Comparison of ENCODE assay signal across 8 mouse cellular contexts in genomic region chr2:174075673-174076432, GRCm38 (mm10). TPM values are rescaled to one million over a fixed set of nuclear protein-coding genes. Genes with fewer than 3 reads are reported as not detected.
DNase-seq lines count a peak whose midpoint lies in the region; ATAC-seq lines count a peak whose summit lies in the region.

TSS of gene Stx16 (plus strand) at chr2:174076308.

- DNase-seq in adrenal gland, adult 18-20 months (ENCODE audit: low spot score in 2 of 2) = peak; percentile 96 to 97
- DNase-seq in embryo, embryonic 11 days = peak; percentile 95
- DNase-seq in gastrocnemius, postnatal 25 days = peak; percentile 92
- peak; percentile 99 for DNase-seq in intestine, embryonic 14.5 days (ENCODE audit: low spot score)
- peak; percentile 89 to 90 for DNase-seq in left cerebral cortex, postnatal 14 days (ENCODE audit: low spot score in 2 of 2)
- peak; percentile 93 for DNase-seq in mesoderm, embryonic 11.5 days (ENCODE audit: low read depth, low spot score)
- peak; percentile 77 to 80 for DNase-seq in right cerebral cortex, postnatal 36 days (ENCODE audit: low spot score in 2 of 2)
- peak; percentile 95 for DNase-seq in yolk sac, embryonic 10.5 days (ENCODE audit: low spot score)

- intact Hi-C loops in left cerebral cortex, postnatal 14 days (cut with DNase I) = loop anchor here (5.0 to 10.0 kb wide), 2 partner anchors 206 to 491 kb away; partner anchors contain the start of gene Gnas

- WGBS in intestine, embryonic 14.5 days = 2% methylated on average over 32 of the region's 32 CpGs

- H3K27ac ChIP-seq in intestine, embryonic 14.5 days (ENCODE audit: low read depth) = peak within 1 kb of the TSS; percentile 96

- peak; percentile 93 for ATAC-seq in intestine, embryonic 14.5 days (replicated peaks; ENCODE audit: low FRiP score, low TSS enrichment, low read depth)

- H3K4me1 ChIP-seq in intestine, embryonic 14.5 days (replicated peaks; ENCODE audit: control insufficient read depth, insufficient read depth, low read length) = peaks cover 28% of the 10 kb centered on the region

- no peaks in the 10 kb centered on the region for H3K9me3 ChIP-seq in intestine, embryonic 14.5 days (ENCODE audit: control insufficient read depth, low read length)

- peak within 1 kb of the TSS; percentile 94 for H3K4me2 ChIP-seq in intestine, embryonic 14.5 days (ENCODE audit: low read length)

- no peaks in the 10 kb centered on the region for H3K36me3 ChIP-seq in intestine, embryonic 14.5 days (ENCODE audit: control insufficient read depth, insufficient read depth, low read length)

- H3K27me3 ChIP-seq in intestine, embryonic 14.5 days (replicated peaks; ENCODE audit: control insufficient read depth, insufficient read depth, low read length) = no peaks in the 10 kb centered on the region

- peak within 1 kb of the TSS; percentile 95 for H3K4me3 ChIP-seq in intestine, embryonic 14.5 days (ENCODE audit: low read depth, low read length)

- H3K9ac ChIP-seq in intestine, embryonic 14.5 days (ENCODE audit: low read length) = peak within 1 kb of the TSS; percentile 79

RNA-seq across cellular contexts. Expression of gene Stx16, which starts in this region (rescaled TPM):
- total RNA-seq in adrenal gland, adult 18-20 months (2021) = 10 to 100 TPM; 34.2 to 44.8 TPM
- total RNA-seq in gastrocnemius, postnatal 25 days (2021) = 10 to 100 TPM; 22.1 to 22.9 TPM
- polyA plus RNA-seq in intestine, embryonic 14.5 days (2014; fragmentation: Nextera tagmentation; extraction: Ambion mirVana) = 9.2 and 10.0 TPM in 2 replicates
- total RNA-seq in left cerebral cortex, postnatal 14 days (2021) = 10 to 100 TPM; 40.2 to 41.2 TPM

Comparison
In these comparisons a context has a peak if more than half of its experiments do, and no peak if none do; other contexts are left out.
1. Peak in every context shown above with its lines: DNase-seq, ATAC-seq, H3K4me3 ChIP-seq and H3K27ac ChIP-seq.